Mouse (Mus musculus): ENCODE measurements around the gene Suv39h2.

DNA sequence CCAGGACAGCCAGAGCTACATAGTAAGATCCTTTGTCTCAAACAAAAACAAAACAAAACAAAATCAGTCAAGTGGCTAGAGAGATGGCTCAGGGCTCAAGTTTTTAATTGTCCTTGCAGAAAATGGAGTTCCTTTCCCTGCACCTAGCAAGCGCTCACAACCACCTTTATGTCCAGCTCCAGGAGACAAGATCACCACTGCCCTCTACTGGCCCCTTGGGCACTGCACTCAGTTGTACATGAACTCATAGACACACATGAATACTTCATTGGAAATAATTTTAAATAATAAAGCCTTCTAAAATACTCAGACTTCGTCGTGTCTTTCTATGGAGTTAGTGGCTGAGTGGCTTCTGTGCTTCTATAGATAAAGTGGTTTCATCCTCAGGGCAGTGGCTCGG, 60.6 kb downstream of the Suv39h2 start:
- TF ChIP-seq POLR2A (IDR thresholded peaks at IDR 0.05; ENCODE audit: borderline replicate concordance, extremely low read depth, insufficient read depth, insufficient read length, poor library complexity, severe bottlenecking): no peak
- peak; percentile 77 for TF ChIP-seq CTCF (IDR thresholded peaks at IDR 0.05; ENCODE audit: borderline replicate concordance, extremely low read depth, insufficient read depth, insufficient read length)
